Mouse (Mus musculus) erythroblast, embryonic 14.5 days (primary cell): ENCODE results near the gene Tmem221.

Experiments
- GATA1 ChIP-seq: IDR thresholded peaks from 2 replicates; pipeline ENCODE4 v1.6.1; 2012; ENCODE audit warnings: low read length, inconsistent platforms, mixed read lengths
- TAL1 ChIP-seq: IDR thresholded peaks from 3 replicates; pipeline ENCODE4 v1.6.1; 2012; ENCODE audit warnings: low read length, inconsistent platforms, mixed read lengths

DNA sequence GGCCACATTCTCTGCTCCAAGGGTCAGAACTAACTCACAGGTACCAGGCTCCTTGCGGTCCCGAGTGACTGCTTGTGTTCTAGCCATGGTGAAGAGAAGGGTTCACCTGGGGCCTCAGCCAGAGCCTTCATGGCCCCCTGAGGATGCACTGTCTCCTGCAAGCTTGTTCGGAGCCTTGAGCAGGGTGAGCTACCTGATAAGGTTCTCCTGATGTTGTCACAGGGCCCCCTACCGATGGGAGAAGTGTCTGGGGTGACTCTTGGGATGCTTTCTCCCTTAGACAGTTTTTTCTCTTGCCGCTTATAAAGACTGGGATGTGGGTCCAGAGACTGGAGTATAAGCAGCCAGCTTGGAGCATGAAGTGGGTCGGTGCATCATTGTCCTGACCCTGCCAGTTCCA lies 37.7 kb upstream of the Tmem221 start:
- TF ChIP-seq GATA1 (no peak), TAL1 (no peak)
